Mouse (Mus musculus): ENCODE data around the gene Nup35. TPM values are rescaled to one million over a fixed set of nuclear protein-coding genes. Genes with fewer than 3 reads are reported as not detected.

Nup35 gene
- total and polyA plus RNA-seq, 2 experiments from 2014 or later: 30.4 to 48.1 TPM

- Histone ChIP-seq H3K36me3 (ENCODE audit: insufficient read depth, low read length) (peaks cover 5% of the 10 kb centered on the region; the same call in 1 of the 2 replicates), H3K9me3 (ENCODE audit: low read length) (no peaks in the 10 kb centered on the region), H3K27ac (peak overlapping the region; percentile 79), H3K4me2 (ENCODE audit: low read depth, low read length) (peak overlapping the region; percentile 61), H3K27me3 (ENCODE audit: insufficient read depth, low read length) (no peaks in the 10 kb centered on the region), H3K4me1 (ENCODE audit: insufficient read depth, low read length) (no peaks in the 10 kb centered on the region), H3K4me3 (ENCODE audit: low read length) (peak overlapping the region; percentile 90), H3K9ac (replicated peaks; ENCODE audit: low read length) (peak overlapping the region; percentile 63)
- under 1% methylated on average over 45 of the region's 45 CpGs for WGBS
- TF ChIP-seq CTCF (IDR thresholded peaks at IDR 0.05; ENCODE audit: low read depth): no peak
- DNase-seq (ENCODE audit: low spot score) (peak; percentile 96), ATAC-seq (peak; percentile 99)
Observed at GRCm38 (mm10) chr2:80638364-80639241, 21.6 kb downstream of the Nup35 start.

GRCm38 (mm10) chr2:80639398-80639797, 22.4 kb downstream of the Nup35 start:
- H3K27me3 ChIP-seq (ENCODE audit: insufficient read depth, low read length): no peaks in the 10 kb centered on the region
- H3K36me3 ChIP-seq (ENCODE audit: insufficient read depth, low read length): peaks cover 13% of the 10 kb centered on the region; the same call in 1 of the 2 replicates
- peak overlapping the region; percentile 90 for H3K4me3 ChIP-seq (ENCODE audit: low read length)
- H3K9me3 ChIP-seq (ENCODE audit: low read length): no peaks in the 10 kb centered on the region
- no peak overlapping the region for H3K27ac ChIP-seq
- TF ChIP-seq CTCF (IDR thresholded peaks at IDR 0.05; ENCODE audit: low read depth): no peak
- 12% methylated on average over 8 of the region's 8 CpGs for WGBS
- H3K4me1 ChIP-seq (ENCODE audit: insufficient read depth, low read length): no peaks in the 10 kb centered on the region
- peak overlapping the region; percentile 61 for H3K4me2 ChIP-seq (ENCODE audit: low read depth, low read length)
- ATAC-seq (no peak), DNase-seq (ENCODE audit: low spot score) (no peak)
- H3K9ac ChIP-seq (replicated peaks; ENCODE audit: low read length): peak overlapping the region; percentile 63; the same call in 1 of the 2 replicates

GRCm38 (mm10) chr2:80639864-80640263, 22.8 kb downstream of the Nup35 start:
- ATAC-seq (no peak), DNase-seq (ENCODE audit: low spot score) (no peak)
- no peaks in the 10 kb centered on the region for H3K27me3 ChIP-seq (ENCODE audit: insufficient read depth, low read length)
- no peak for TF ChIP-seq CTCF (IDR thresholded peaks at IDR 0.05; ENCODE audit: low read depth)
- H3K4me2 ChIP-seq (ENCODE audit: low read depth, low read length): peak overlapping the region; percentile 61
- no peak overlapping the region for H3K9ac ChIP-seq (replicated peaks; ENCODE audit: low read length)
- H3K4me1 ChIP-seq (ENCODE audit: insufficient read depth, low read length): no peaks in the 10 kb centered on the region
- H3K27ac ChIP-seq: no peak overlapping the region
- peaks cover 13% of the 10 kb centered on the region; the same call in 1 of the 2 replicates for H3K36me3 ChIP-seq (ENCODE audit: insufficient read depth, low read length)
- no peaks in the 10 kb centered on the region for H3K9me3 ChIP-seq (ENCODE audit: low read length)
- WGBS: 58% methylated on average over 3 of the region's 3 CpGs
- H3K4me3 ChIP-seq (ENCODE audit: low read length): no peak overlapping the region

GRCm38 (mm10) chr2:80661414-80661813, 44.4 kb downstream of the Nup35 start:
- H3K9ac ChIP-seq (replicated peaks; ENCODE audit: low read length): no peak overlapping the region

GRCm38 (mm10) chr2:80662682-80663081, 45.6 kb downstream of the Nup35 start:
- Histone ChIP-seq H3K4me1 (ENCODE audit: insufficient read depth, low read length) (no peaks in the 10 kb centered on the region), H3K36me3 (ENCODE audit: insufficient read depth, low read length) (no peaks in the 10 kb centered on the region), H3K4me2 (ENCODE audit: low read depth, low read length) (no peak overlapping the region), H3K27me3 (ENCODE audit: insufficient read depth, low read length) (no peaks in the 10 kb centered on the region), H3K9ac (replicated peaks; ENCODE audit: low read length) (no peak overlapping the region), H3K9me3 (ENCODE audit: low read length) (no peaks in the 10 kb centered on the region), H3K4me3 (ENCODE audit: low read length) (no peak overlapping the region), H3K27ac (no peak overlapping the region)
- 99% methylated on average over 2 of the region's 2 CpGs for WGBS
- ATAC-seq (no peak), DNase-seq (ENCODE audit: low spot score) (no peak)
- TF ChIP-seq CTCF (IDR thresholded peaks at IDR 0.05; ENCODE audit: low read depth): no peak

More at GRCm38 (mm10) chr2:80661414-80661813, 44.4 kb downstream of the Nup35 start:
- TF ChIP-seq CTCF (IDR thresholded peaks at IDR 0.05; ENCODE audit: low read depth): no peak
- no peaks in the 10 kb centered on the region for H3K4me1 ChIP-seq (ENCODE audit: insufficient read depth, low read length)
- H3K4me2 ChIP-seq (ENCODE audit: low read depth, low read length): no peak overlapping the region
- H3K36me3 ChIP-seq (ENCODE audit: insufficient read depth, low read length): peaks cover 3% of the 10 kb centered on the region; the same call in 1 of the 2 replicates
- no peak overlapping the region for H3K4me3 ChIP-seq (ENCODE audit: low read length)
- ATAC-seq: no peak
- DNase-seq (ENCODE audit: low spot score): no peak
- no peaks in the 10 kb centered on the region for H3K9me3 ChIP-seq (ENCODE audit: low read length)
- no peak overlapping the region for H3K27ac ChIP-seq
- no peaks in the 10 kb centered on the region for H3K27me3 ChIP-seq (ENCODE audit: insufficient read depth, low read length)

GRCm38 (mm10) chr2:80667396-80667964, 50.4 kb downstream of the Nup35 start:
- TF ChIP-seq CTCF (IDR thresholded peaks at IDR 0.05; ENCODE audit: low read depth): no peak
- ATAC-seq: peak; percentile 47; the same call in 1 of the 2 replicates
- no peak overlapping the region for H3K27ac ChIP-seq

More at GRCm38 (mm10) chr2:80667396-80667964, 50.4 kb downstream of the Nup35 start:
- Histone ChIP-seq H3K4me2 (ENCODE audit: low read depth, low read length) (no peak overlapping the region), H3K36me3 (ENCODE audit: insufficient read depth, low read length) (no peaks in the 10 kb centered on the region), H3K4me3 (ENCODE audit: low read length) (no peak overlapping the region), H3K4me1 (ENCODE audit: insufficient read depth, low read length) (no peaks in the 10 kb centered on the region), H3K27me3 (ENCODE audit: insufficient read depth, low read length) (no peaks in the 10 kb centered on the region), H3K9ac (replicated peaks; ENCODE audit: low read length) (no peak overlapping the region), H3K9me3 (ENCODE audit: low read length) (no peaks in the 10 kb centered on the region)
- DNase-seq (ENCODE audit: low spot score): peak; percentile 71
- 60% methylated on average over 5 of the region's 5 CpGs for WGBS

Data from hindbrain, postnatal 0 days (tissue).